Mouse (Mus musculus) left cerebral cortex, adult 18-20 months (tissue): ENCODE data around the gene Dhx40. TPM values are rescaled to one million over a fixed set of nuclear protein-coding genes. Genes with fewer than 3 reads are reported as not detected.

ENCODE experiments used
- total RNA-seq, 2 experiments: library from RNA; stranded (reverse); gene quantifications; 2 replicates each; pipeline ENCODE4 v1.2.3; 2021

Dhx40 gene
- total RNA-seq, 2 experiments from 2014 or later = 22.8 to 22.9 TPM

Other genes starting within 250 kb of the Dhx40 start
- gene Vmp1, start 123.9 kb downstream of the Dhx40 start, total RNA-seq = 100 to 1,000 TPM; 143 to 150 TPM
- gene Ptrh2, start 123.8 kb downstream of the Dhx40 start, total RNA-seq = 1 to 10 TPM; 7.8 to 8.9 TPM
- 100 to 1,000 TPM; 534 to 538 TPM for gene Cltc, start 50.2 kb downstream of the Dhx40 start, total RNA-seq
- gene Ypel2, start 186.0 kb upstream of the Dhx40 start, total RNA-seq = 10 to 100 TPM; 46.1 to 46.4 TPM